Mouse (Mus musculus): ENCODE measurements at regions not wholly inside any gene's neighbourhood (a gene's known extent, or its start where the extent isn't known, plus 50 kb on each side); places are given as distances from the start of the nearest gene placed in this dataset.

DNA sequence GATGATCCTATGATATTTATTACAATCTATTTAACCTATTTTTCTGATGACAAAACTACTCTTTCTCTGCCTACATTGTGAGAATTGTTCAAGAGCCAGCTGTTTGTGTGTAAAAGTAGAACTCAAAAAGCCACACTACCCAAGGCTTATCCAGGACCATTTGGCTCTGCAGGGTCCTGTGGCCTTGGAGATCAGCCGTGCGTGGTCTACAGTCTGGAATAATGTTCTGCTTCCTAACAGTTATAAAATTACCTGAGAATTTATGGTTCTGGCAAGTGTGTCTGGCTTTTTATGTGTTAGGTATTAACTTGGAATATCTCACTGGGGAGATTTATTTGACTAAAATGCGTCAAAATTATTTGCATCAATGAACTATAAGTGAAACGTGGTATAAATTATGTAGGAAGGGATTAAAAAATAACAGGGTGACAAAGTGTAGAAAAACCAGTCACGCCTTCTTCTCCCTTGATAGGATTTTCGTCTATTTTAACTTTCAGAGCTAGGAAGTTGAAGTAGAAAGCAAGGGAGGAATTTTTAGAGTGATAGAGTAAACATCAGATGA, 1789.0 kb upstream of the Gm7489 start:
- Histone ChIP-seq H3K36me3 (ENCODE audit: control insufficient read depth, insufficient read depth) (no peaks in the 10 kb centered on the region), H3K4me3 (ENCODE audit: low read depth, low read length) (no peak overlapping the region), H3K9ac (ENCODE audit: low read depth, low read length) (no peak overlapping the region), H3K27me3 (ENCODE audit: control insufficient read depth, insufficient read depth, low read depth, low read length) (no peaks in the 10 kb centered on the region), H3K9me3 (replicated peaks; ENCODE audit: control insufficient read depth, low read length) (no peaks in the 10 kb centered on the region), H3K4me2 (ENCODE audit: low read depth, low read length) (no peak overlapping the region), H3K27ac (ENCODE audit: low read length) (no peak overlapping the region), H3K4me1 (ENCODE audit: control insufficient read depth, low read depth, low read length) (no peaks in the 10 kb centered on the region)
- WGBS (ENCODE audit: insufficient replicate concordance), result 57% methylated on average over 6 of the region's 6 CpGs
- no peak for ATAC-seq (ENCODE audit: low read depth)

DNA sequence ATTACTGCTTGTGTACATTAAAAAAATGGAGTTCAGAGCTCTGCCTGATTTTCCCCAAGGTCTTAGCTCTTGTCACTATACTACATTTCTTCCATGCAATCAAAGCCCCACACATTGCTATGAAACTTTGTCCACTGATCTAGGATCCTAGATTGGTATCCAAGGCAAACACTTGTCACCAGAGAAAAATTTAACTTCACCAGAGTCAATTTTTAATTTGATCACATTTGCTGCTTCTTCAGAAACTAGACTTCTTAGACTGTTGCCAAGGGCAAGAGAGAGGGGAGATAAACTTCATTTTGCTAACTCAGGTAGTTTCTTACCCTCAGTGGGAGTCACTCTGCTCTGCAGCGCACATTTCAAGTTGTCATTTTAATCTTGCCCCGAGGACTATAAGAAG, 1775.9 kb upstream of the Gm7489 start:
- no peak overlapping the region for H3K9ac ChIP-seq (ENCODE audit: low read depth, low read length)
- 74% methylated on average over 2 of the region's 2 CpGs for whole genome bisulfite sequencing (ENCODE audit: insufficient replicate concordance)
- H3K27ac ChIP-seq (ENCODE audit: low read length), result no peak overlapping the region
- ATAC-seq (ENCODE audit: low read depth), result no peak
- H3K4me3 ChIP-seq (ENCODE audit: low read depth, low read length), result no peak overlapping the region
- H3K4me2 ChIP-seq (ENCODE audit: low read depth, low read length), result no peak overlapping the region
- no peaks in the 10 kb centered on the region for H3K4me1 ChIP-seq (ENCODE audit: control insufficient read depth, low read depth, low read length)
- no peaks in the 10 kb centered on the region for H3K27me3 ChIP-seq (ENCODE audit: control insufficient read depth, insufficient read depth, low read depth, low read length)
- H3K36me3 ChIP-seq (ENCODE audit: control insufficient read depth, insufficient read depth), result no peaks in the 10 kb centered on the region
- no peaks in the 10 kb centered on the region for H3K9me3 ChIP-seq (replicated peaks; ENCODE audit: control insufficient read depth, low read length)

DNA sequence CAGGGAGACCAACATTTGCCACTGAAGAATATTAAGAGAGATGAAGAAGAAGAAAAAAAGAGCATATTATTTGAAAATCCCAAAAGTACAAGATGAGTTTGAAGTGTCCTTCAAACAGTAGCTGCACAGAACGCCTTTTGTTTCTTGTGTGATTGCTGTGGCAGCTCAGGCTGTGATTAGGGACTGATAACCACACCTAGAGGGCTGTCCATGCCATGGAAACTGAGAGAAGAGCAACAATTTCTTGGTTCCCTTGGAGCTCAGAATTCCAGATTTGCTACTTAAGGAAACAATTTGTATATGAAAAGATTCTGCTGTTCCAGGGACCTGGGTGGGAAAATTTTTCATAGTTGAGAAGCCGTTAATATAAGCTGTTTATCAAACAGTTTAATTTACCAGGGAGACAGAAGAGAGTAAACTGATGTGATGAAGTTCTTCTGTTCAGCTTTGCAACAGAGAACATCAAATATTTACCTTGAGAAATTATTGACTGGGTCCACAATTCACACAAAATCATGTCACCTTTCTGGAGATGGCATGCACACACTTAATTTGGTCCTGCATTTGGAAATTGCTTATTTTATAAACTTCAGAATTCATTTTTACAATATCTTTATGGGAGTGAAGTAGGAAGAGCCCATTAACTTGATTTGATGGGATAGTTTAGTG, 1770.2 kb upstream of the Gm7489 start:
- Histone ChIP-seq H3K4me2 (ENCODE audit: low read depth, low read length) (no peak overlapping the region), H3K9me3 (replicated peaks; ENCODE audit: control insufficient read depth, low read length) (no peaks in the 10 kb centered on the region), H3K4me1 (ENCODE audit: control insufficient read depth, low read depth, low read length) (no peaks in the 10 kb centered on the region), H3K4me3 (ENCODE audit: low read depth, low read length) (no peak overlapping the region), H3K36me3 (ENCODE audit: control insufficient read depth, insufficient read depth) (no peaks in the 10 kb centered on the region), H3K27ac (ENCODE audit: low read length) (no peak overlapping the region), H3K27me3 (ENCODE audit: control insufficient read depth, insufficient read depth, low read depth, low read length) (no peaks in the 10 kb centered on the region), H3K9ac (ENCODE audit: low read depth, low read length) (no peak overlapping the region)
- no peak for ATAC-seq (ENCODE audit: low read depth)
- WGBS (ENCODE audit: insufficient replicate concordance), result 53% methylated on average over 2 of the region's 2 CpGs

- Histone ChIP-seq H3K4me3 (ENCODE audit: low read depth, low read length) (no peak overlapping the region), H3K36me3 (ENCODE audit: control insufficient read depth, insufficient read depth) (no peaks in the 10 kb centered on the region), H3K4me2 (ENCODE audit: low read depth, low read length) (no peak overlapping the region), H3K27ac (ENCODE audit: low read length) (no peak overlapping the region), H3K9me3 (replicated peaks; ENCODE audit: control insufficient read depth, low read length) (no peaks in the 10 kb centered on the region), H3K4me1 (ENCODE audit: control insufficient read depth, low read depth, low read length) (no peaks in the 10 kb centered on the region), H3K27me3 (ENCODE audit: control insufficient read depth, insufficient read depth, low read depth, low read length) (no peaks in the 10 kb centered on the region), H3K9ac (ENCODE audit: low read depth, low read length) (no peak overlapping the region)
- ATAC-seq (ENCODE audit: low read depth), result no peak; the same call in 1 of the 2 replicates
- 31% methylated on average over 3 of the region's 3 CpGs for WGBS (ENCODE audit: insufficient replicate concordance)
Measured at GRCm38 (mm10) chr15:52136693-52137092, 1748.0 kb upstream of the Gm7489 start.

GRCm38 (mm10) chr15:52153421-52153820, 1731.3 kb upstream of the Gm7489 start:
- no peaks in the 10 kb centered on the region for H3K36me3 ChIP-seq (ENCODE audit: control insufficient read depth, insufficient read depth)
- H3K4me3 ChIP-seq (ENCODE audit: low read depth, low read length), result no peak overlapping the region
- H3K4me1 ChIP-seq (ENCODE audit: control insufficient read depth, low read depth, low read length), result no peaks in the 10 kb centered on the region
- H3K9me3 ChIP-seq (replicated peaks; ENCODE audit: control insufficient read depth, low read length), result no peaks in the 10 kb centered on the region
- no peak for ATAC-seq (ENCODE audit: low read depth)
- H3K27ac ChIP-seq (ENCODE audit: low read length), result no peak overlapping the region
- H3K27me3 ChIP-seq (ENCODE audit: control insufficient read depth, insufficient read depth, low read depth, low read length), result peaks cover 2% of the 10 kb centered on the region; the same call in 1 of the 2 replicates
- WGBS (ENCODE audit: insufficient replicate concordance), result 25% methylated on average over 5 of the region's 5 CpGs
- no peak overlapping the region for H3K4me2 ChIP-seq (ENCODE audit: low read depth, low read length)
- H3K9ac ChIP-seq (ENCODE audit: low read depth, low read length), result no peak overlapping the region

DNA sequence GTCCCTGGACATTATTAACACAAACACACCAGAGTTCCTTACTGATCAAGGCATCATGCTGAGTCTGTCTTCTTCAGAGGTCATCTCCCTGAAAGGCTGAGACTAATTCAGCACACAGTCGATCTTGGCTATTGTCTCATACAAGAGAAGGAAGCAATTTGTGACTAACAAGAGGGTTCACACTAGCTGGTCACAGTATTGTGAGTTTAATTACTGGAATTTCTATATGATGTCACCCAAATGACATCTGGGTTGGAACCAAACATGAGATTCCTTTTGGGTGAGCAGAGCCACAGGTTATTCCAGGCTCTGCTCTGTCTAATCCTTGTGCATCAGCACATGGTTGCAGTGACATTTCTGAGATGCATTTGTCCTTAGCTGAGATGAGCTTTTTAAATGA, 1728.9 kb upstream of the Gm7489 start:
- ATAC-seq (ENCODE audit: low read depth), result no peak
- H3K4me3 ChIP-seq (ENCODE audit: low read depth, low read length), result no peak overlapping the region

DNA sequence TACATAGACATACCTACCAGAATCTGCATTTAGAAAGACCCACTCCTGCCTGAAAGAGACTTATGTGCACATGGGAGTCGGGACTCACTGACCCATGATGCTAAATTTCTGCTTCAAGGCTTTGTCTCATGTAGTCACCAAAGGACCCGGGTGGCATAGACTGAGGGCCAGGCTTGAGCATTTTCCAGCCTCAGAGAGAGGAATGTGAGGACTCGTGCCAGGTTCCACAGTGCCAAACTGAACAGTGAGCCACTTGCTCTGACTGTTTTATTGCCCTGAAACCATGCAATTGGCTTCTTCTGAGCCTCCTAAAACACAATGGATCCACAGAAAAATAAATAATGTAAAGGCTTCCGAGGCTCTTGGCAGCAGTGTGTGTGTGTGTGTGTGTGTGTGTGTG, 1727.9 kb upstream of the Gm7489 start:
- Histone ChIP-seq H3K4me3 (ENCODE audit: low read depth, low read length) (no peak overlapping the region), H3K9me3 (replicated peaks; ENCODE audit: control insufficient read depth, low read length) (no peaks in the 10 kb centered on the region), H3K27me3 (ENCODE audit: control insufficient read depth, insufficient read depth, low read depth, low read length) (peaks cover 2% of the 10 kb centered on the region; the same call in 1 of the 2 replicates), H3K9ac (ENCODE audit: low read depth, low read length) (no peak overlapping the region), H3K36me3 (ENCODE audit: control insufficient read depth, insufficient read depth) (no peaks in the 10 kb centered on the region), H3K4me1 (ENCODE audit: control insufficient read depth, low read depth, low read length) (peaks cover 3% of the 10 kb centered on the region; the same call in 1 of the 2 replicates), H3K27ac (ENCODE audit: low read length) (no peak overlapping the region), H3K4me2 (ENCODE audit: low read depth, low read length) (no peak overlapping the region)
- 40% methylated on average over 4 of the region's 4 CpGs for WGBS (ENCODE audit: insufficient replicate concordance)
- ATAC-seq (ENCODE audit: low read depth), result no peak

More for the DNA sequence above, 1728.9 kb upstream of the Gm7489 start:
- Histone ChIP-seq H3K4me2 (ENCODE audit: low read depth, low read length) (no peak overlapping the region), H3K9ac (ENCODE audit: low read depth, low read length) (no peak overlapping the region), H3K27ac (ENCODE audit: low read length) (no peak overlapping the region), H3K36me3 (ENCODE audit: control insufficient read depth, insufficient read depth) (no peaks in the 10 kb centered on the region), H3K9me3 (replicated peaks; ENCODE audit: control insufficient read depth, low read length) (no peaks in the 10 kb centered on the region), H3K27me3 (ENCODE audit: control insufficient read depth, insufficient read depth, low read depth, low read length) (peaks cover 2% of the 10 kb centered on the region; the same call in 1 of the 2 replicates), H3K4me1 (ENCODE audit: control insufficient read depth, low read depth, low read length) (no peaks in the 10 kb centered on the region)
- 36% methylated on average over 1 of the region's 1 CpGs for WGBS (ENCODE audit: insufficient replicate concordance)

- no peak overlapping the region for H3K4me2 ChIP-seq (ENCODE audit: low read depth, low read length)
- WGBS (ENCODE audit: insufficient replicate concordance), result 27% methylated on average over 18 of the region's 18 CpGs
- H3K9me3 ChIP-seq (replicated peaks; ENCODE audit: control insufficient read depth, low read length), result no peaks in the 10 kb centered on the region
- H3K27ac ChIP-seq (ENCODE audit: low read length), result no peak overlapping the region
- H3K27me3 ChIP-seq (ENCODE audit: control insufficient read depth, insufficient read depth, low read depth, low read length), result peaks cover 2% of the 10 kb centered on the region; the same call in 1 of the 2 replicates
- ATAC-seq (ENCODE audit: low read depth), result no peak; the same call in 1 of the 2 replicates
- H3K4me3 ChIP-seq (ENCODE audit: low read depth, low read length), result no peak overlapping the region
- H3K9ac ChIP-seq (ENCODE audit: low read depth, low read length), result no peak overlapping the region
- H3K36me3 ChIP-seq (ENCODE audit: control insufficient read depth, insufficient read depth), result no peaks in the 10 kb centered on the region
- peaks cover 11% of the 10 kb centered on the region for H3K4me1 ChIP-seq (ENCODE audit: control insufficient read depth, low read depth, low read length)
Measured at GRCm38 (mm10) chr15:52160181-52161088, 1724.3 kb upstream of the Gm7489 start.

GRCm38 (mm10) chr15:52161089-52161442, 1723.6 kb upstream of the Gm7489 start:
- H3K4me1 ChIP-seq (ENCODE audit: control insufficient read depth, low read depth, low read length), result peaks cover 13% of the 10 kb centered on the region
- H3K4me2 ChIP-seq (ENCODE audit: low read depth, low read length), result no peak overlapping the region
- no peak for ATAC-seq (ENCODE audit: low read depth)
- H3K27me3 ChIP-seq (ENCODE audit: control insufficient read depth, insufficient read depth, low read depth, low read length), result peaks cover 2% of the 10 kb centered on the region; the same call in 1 of the 2 replicates
- H3K36me3 ChIP-seq (ENCODE audit: control insufficient read depth, insufficient read depth), result no peaks in the 10 kb centered on the region
- no peak overlapping the region for H3K9ac ChIP-seq (ENCODE audit: low read depth, low read length)
- WGBS (ENCODE audit: insufficient replicate concordance), result 19% methylated on average over 3 of the region's 3 CpGs
- H3K4me3 ChIP-seq (ENCODE audit: low read depth, low read length), result no peak overlapping the region
- H3K27ac ChIP-seq (ENCODE audit: low read length), result no peak overlapping the region
- no peaks in the 10 kb centered on the region for H3K9me3 ChIP-seq (replicated peaks; ENCODE audit: control insufficient read depth, low read length)
